ENCODE assay signal across 8 mouse cellular contexts in the genomic region with DNA sequence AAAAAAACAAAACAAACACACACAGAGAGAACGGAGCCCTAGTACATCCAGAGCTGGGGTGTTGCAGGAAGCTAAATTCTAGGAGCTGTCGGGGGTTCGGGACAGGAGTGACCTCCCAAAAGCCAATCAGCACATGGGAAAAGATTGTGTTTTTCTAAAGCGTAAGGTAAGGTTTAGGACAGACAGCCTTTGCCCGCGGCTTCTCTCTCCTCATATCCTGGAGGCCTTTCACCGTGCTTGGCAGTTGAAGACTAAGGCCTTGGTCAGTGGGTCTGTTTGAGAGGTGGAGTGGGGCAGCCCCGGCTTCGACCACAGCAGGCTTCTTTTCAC. TPM values are rescaled to one million over a fixed set of nuclear protein-coding genes. Genes with fewer than 3 reads are reported as not detected.
DNase-seq lines count a peak whose midpoint lies in the region; ATAC-seq and TF ChIP-seq lines count a peak whose summit lies in the region.

No protein-coding gene starts in this region.

- ATAC-seq in kidney, embryonic 16.5 days (ENCODE audit: low FRiP score, low TSS enrichment): no peak
- no peak for ATAC-seq in hindbrain, postnatal 0 days
- ATAC-seq in midbrain, embryonic 16.5 days: no peak
- ATAC-seq in CD4-positive, CD25-positive, alpha-beta regulatory T cell, adult 4 months: no peak

- H3K27ac ChIP-seq in kidney, embryonic 16.5 days (ENCODE audit: low read length): peak overlapping the region; percentile 67; the same call in 1 of the 2 replicates
- H3K27ac ChIP-seq in hindbrain, postnatal 0 days: no peak overlapping the region; the same call in 1 of the 2 replicates
- no peak overlapping the region for H3K27ac ChIP-seq in midbrain, embryonic 16.5 days (ENCODE audit: low read length)

- H3K4me3 ChIP-seq in kidney, embryonic 16.5 days (ENCODE audit: low read length): peak overlapping the region; percentile 41
- H3K4me3 ChIP-seq in hindbrain, postnatal 0 days (ENCODE audit: low read length): peak overlapping the region; percentile 19
- peak overlapping the region; percentile 27 for H3K4me3 ChIP-seq in midbrain, embryonic 16.5 days (ENCODE audit: low read depth, low read length)

- no peak for DNase-seq in kidney, postnatal 10 days
- peak; percentile 41 for DNase-seq in c-Kit-positive CD71-positive TER-119-positive erythroid progenitor cells, embryonic 14.5 days (ENCODE audit: low spot score)
- DNase-seq in hindbrain, postnatal 0 days (ENCODE audit: low spot score): no peak
- no peak for DNase-seq in retina, embryonic 14.5 days (ENCODE audit: low spot score)
- DNase-seq in left cerebral cortex, postnatal 10 days (ENCODE audit: extremely low spot score in 1 of 2, low spot score in 2 of 2): no peak

- no peaks in the 10 kb centered on the region for H3K27me3 ChIP-seq in kidney, embryonic 16.5 days (ENCODE audit: insufficient read depth, low read length)
- H3K27me3 ChIP-seq in hindbrain, postnatal 0 days (ENCODE audit: insufficient read depth, low read length): peaks cover 4% of the 10 kb centered on the region; the same call in 1 of the 2 replicates
- H3K27me3 ChIP-seq in midbrain, embryonic 16.5 days (ENCODE audit: control insufficient read depth, insufficient read depth, low read depth, low read length): peaks cover 27% of the 10 kb centered on the region

- H3K4me2 ChIP-seq in kidney, embryonic 16.5 days (replicated peaks; ENCODE audit: low read depth, low read length): peak overlapping the region; percentile 62
- H3K4me2 ChIP-seq in hindbrain, postnatal 0 days (ENCODE audit: low read depth, low read length): peak overlapping the region; percentile 53
- peak overlapping the region; percentile 58 for H3K4me2 ChIP-seq in midbrain, embryonic 16.5 days (ENCODE audit: low read length)

- no peak for TF ChIP-seq CTCF in hindbrain, postnatal 0 days (IDR thresholded peaks at IDR 0.05; ENCODE audit: low read depth)

- H3K36me3 ChIP-seq in kidney, embryonic 16.5 days (ENCODE audit: insufficient read depth, low read length): no peaks in the 10 kb centered on the region
- no peaks in the 10 kb centered on the region for H3K36me3 ChIP-seq in hindbrain, postnatal 0 days (ENCODE audit: insufficient read depth, low read length)
- H3K36me3 ChIP-seq in midbrain, embryonic 16.5 days (ENCODE audit: control insufficient read depth, insufficient read depth, low read length): no peaks in the 10 kb centered on the region

- H3K9ac ChIP-seq in kidney, embryonic 16.5 days (replicated peaks; ENCODE audit: low read length): peak overlapping the region; percentile 70
- peak overlapping the region; percentile 28; the same call in 1 of the 2 replicates for H3K9ac ChIP-seq in hindbrain, postnatal 0 days (replicated peaks; ENCODE audit: low read length)
- H3K9ac ChIP-seq in midbrain, embryonic 16.5 days (ENCODE audit: low read depth, low read length): peak overlapping the region; percentile 52; the same call in 1 of the 2 replicates

- H3K9me3 ChIP-seq in kidney, embryonic 16.5 days (ENCODE audit: low read length): no peaks in the 10 kb centered on the region
- no peaks in the 10 kb centered on the region for H3K9me3 ChIP-seq in hindbrain, postnatal 0 days (ENCODE audit: low read length)
- no peaks in the 10 kb centered on the region; the same call in 1 of the 2 replicates for H3K9me3 ChIP-seq in midbrain, embryonic 16.5 days (replicated peaks; ENCODE audit: control insufficient read depth, low read length, poor library complexity, severe bottlenecking)

- peaks cover 46% of the 10 kb centered on the region for H3K4me1 ChIP-seq in kidney, embryonic 16.5 days (ENCODE audit: insufficient read depth, low read length)
- H3K4me1 ChIP-seq in hindbrain, postnatal 0 days (ENCODE audit: insufficient read depth, low read length): peaks cover 18% of the 10 kb centered on the region
- H3K4me1 ChIP-seq in midbrain, embryonic 16.5 days (ENCODE audit: control insufficient read depth, insufficient read depth, low read length): peaks cover 20% of the 10 kb centered on the region

- WGBS in kidney, embryonic 16.5 days: 55% methylated on average over 9 of the region's 9 CpGs
- WGBS in hindbrain, postnatal 0 days: 57% methylated on average over 9 of the region's 9 CpGs
- 47% methylated on average over 9 of the region's 9 CpGs for WGBS in midbrain, embryonic 16.5 days

- intact Hi-C loops in left cerebral cortex, postnatal 10 days (cut with DNase I): no loop called here

RNA-seq across cellular contexts. Expression of gene Tmc6, which starts 0.7 kb away (rescaled TPM):
- polyA plus RNA-seq in kidney, embryonic 16.5 days (2015; fragmentation: Nextera tagmentation; extraction: Ambion mirVana): 47.9 and 50.5 TPM in 2 replicates
- total RNA-seq in hindbrain, postnatal 0 days (2014; rRNA removed): 3.3 and 4.7 TPM in 2 replicates
- polyA plus RNA-seq in hindbrain, postnatal 0 days (2015; fragmentation: Nextera tagmentation; extraction: Ambion mirVana): 3.2 and 4.9 TPM in 2 replicates
- polyA plus RNA-seq in midbrain, embryonic 16.5 days (2015; fragmentation: Nextera tagmentation; extraction: Ambion mirVana): 4.2 and 4.5 TPM in 2 replicates
- 100 to 1,000 TPM in 1 of 2 experiments, 10 to 100 TPM in 1; 85.5 to 146 TPM for polyA plus RNA-seq in CD4-positive, CD25-positive, alpha-beta regulatory T cell, adult 4 months (2017; shearing (Covaris generic))
- 1 to 10 TPM; 4.7 to 4.8 TPM for total RNA-seq in left cerebral cortex, postnatal 10 days (2021)

RNA-seq across cellular contexts. Expression of gene Tmc8, which starts 0.8 kb away (rescaled TPM):
- 3.6 TPM in 2 replicates for polyA plus RNA-seq in kidney, embryonic 16.5 days (2015; fragmentation: Nextera tagmentation; extraction: Ambion mirVana)
- 0.73 and 0.75 TPM in 2 replicates for total RNA-seq in hindbrain, postnatal 0 days (2014; rRNA removed)
- 0.44 and 0.86 TPM in 2 replicates for polyA plus RNA-seq in hindbrain, postnatal 0 days (2015; fragmentation: Nextera tagmentation; extraction: Ambion mirVana)
- 0.73 and 1.6 TPM in 2 replicates for polyA plus RNA-seq in midbrain, embryonic 16.5 days (2015; fragmentation: Nextera tagmentation; extraction: Ambion mirVana)
- polyA plus RNA-seq in CD4-positive, CD25-positive, alpha-beta regulatory T cell, adult 4 months (2017; shearing (Covaris generic)): 10 to 100 TPM; 35.1 to 41.6 TPM
- 1 to 10 TPM in 1 of 2 experiments, under 1 TPM in 1; 0.79 to 1.5 TPM for total RNA-seq in left cerebral cortex, postnatal 10 days (2021)

RNA-seq across cellular contexts. Expression of gene 6030468B19Rik, which starts 14.8 kb away (rescaled TPM):
- polyA plus RNA-seq in kidney, embryonic 16.5 days (2015; fragmentation: Nextera tagmentation; extraction: Ambion mirVana): 0.33 and 0.54 TPM in 2 replicates
- total RNA-seq in hindbrain, postnatal 0 days (2014; rRNA removed): not detected in 2 replicates
- not detected in 2 replicates for polyA plus RNA-seq in hindbrain, postnatal 0 days (2015; fragmentation: Nextera tagmentation; extraction: Ambion mirVana)
- polyA plus RNA-seq in midbrain, embryonic 16.5 days (2015; fragmentation: Nextera tagmentation; extraction: Ambion mirVana): not detected in 2 replicates
- 1 to 10 TPM in 1 of 2 experiments, not detected in 1; 1.0 TPM for polyA plus RNA-seq in CD4-positive, CD25-positive, alpha-beta regulatory T cell, adult 4 months (2017; shearing (Covaris generic))
- total RNA-seq in left cerebral cortex, postnatal 10 days (2021): not detected

RNA-seq across cellular contexts. Expression of gene Gm20708, which starts 26.8 kb away (rescaled TPM):
- 0.26 and 0.44 TPM in 2 replicates for polyA plus RNA-seq in kidney, embryonic 16.5 days (2015; fragmentation: Nextera tagmentation; extraction: Ambion mirVana)
- total RNA-seq in hindbrain, postnatal 0 days (2014; rRNA removed): 2.6 TPM in 1 of 2 replicates, not detected in the other
- polyA plus RNA-seq in hindbrain, postnatal 0 days (2015; fragmentation: Nextera tagmentation; extraction: Ambion mirVana): 0.67 and 1.4 TPM in 2 replicates
- polyA plus RNA-seq in midbrain, embryonic 16.5 days (2015; fragmentation: Nextera tagmentation; extraction: Ambion mirVana): 0.99 and 1.6 TPM in 2 replicates
- 1 to 10 TPM; 1.0 to 3.2 TPM for polyA plus RNA-seq in CD4-positive, CD25-positive, alpha-beta regulatory T cell, adult 4 months (2017; shearing (Covaris generic))
- total RNA-seq in left cerebral cortex, postnatal 10 days (2021): 1 to 10 TPM; 3.1 to 4.3 TPM

RNA-seq across cellular contexts. Expression of gene Syngr2, which starts 26.8 kb away (rescaled TPM):
- polyA plus RNA-seq in kidney, embryonic 16.5 days (2015; fragmentation: Nextera tagmentation; extraction: Ambion mirVana): 93.2 and 106 TPM in 2 replicates
- total RNA-seq in hindbrain, postnatal 0 days (2014; rRNA removed): 21.5 and 31.7 TPM in 2 replicates
- 17.2 and 18.8 TPM in 2 replicates for polyA plus RNA-seq in hindbrain, postnatal 0 days (2015; fragmentation: Nextera tagmentation; extraction: Ambion mirVana)
- polyA plus RNA-seq in midbrain, embryonic 16.5 days (2015; fragmentation: Nextera tagmentation; extraction: Ambion mirVana): 12.8 and 13.8 TPM in 2 replicates
- polyA plus RNA-seq in CD4-positive, CD25-positive, alpha-beta regulatory T cell, adult 4 months (2017; shearing (Covaris generic)): 100 to 1,000 TPM; 110 to 153 TPM
- 10 to 100 TPM in 1 of 2 experiments, 1 to 10 TPM in 1; 7.5 to 10.9 TPM for total RNA-seq in left cerebral cortex, postnatal 10 days (2021)
